Mouse (Mus musculus): ENCODE data around the gene Ppp1r14a. TPM values are rescaled to one million over a fixed set of nuclear protein-coding genes. Genes with fewer than 3 reads are reported as not detected.

Gene Ppp1r14a
- total RNA-seq (2014; fragmentation: Nextera tagmentation) (not detected in 2 replicates), total RNA-seq (2017) (not detected in 2 replicates), polyA plus RNA-seq (2012) (0.23 and 0.28 TPM in 2 replicates)

DNA sequence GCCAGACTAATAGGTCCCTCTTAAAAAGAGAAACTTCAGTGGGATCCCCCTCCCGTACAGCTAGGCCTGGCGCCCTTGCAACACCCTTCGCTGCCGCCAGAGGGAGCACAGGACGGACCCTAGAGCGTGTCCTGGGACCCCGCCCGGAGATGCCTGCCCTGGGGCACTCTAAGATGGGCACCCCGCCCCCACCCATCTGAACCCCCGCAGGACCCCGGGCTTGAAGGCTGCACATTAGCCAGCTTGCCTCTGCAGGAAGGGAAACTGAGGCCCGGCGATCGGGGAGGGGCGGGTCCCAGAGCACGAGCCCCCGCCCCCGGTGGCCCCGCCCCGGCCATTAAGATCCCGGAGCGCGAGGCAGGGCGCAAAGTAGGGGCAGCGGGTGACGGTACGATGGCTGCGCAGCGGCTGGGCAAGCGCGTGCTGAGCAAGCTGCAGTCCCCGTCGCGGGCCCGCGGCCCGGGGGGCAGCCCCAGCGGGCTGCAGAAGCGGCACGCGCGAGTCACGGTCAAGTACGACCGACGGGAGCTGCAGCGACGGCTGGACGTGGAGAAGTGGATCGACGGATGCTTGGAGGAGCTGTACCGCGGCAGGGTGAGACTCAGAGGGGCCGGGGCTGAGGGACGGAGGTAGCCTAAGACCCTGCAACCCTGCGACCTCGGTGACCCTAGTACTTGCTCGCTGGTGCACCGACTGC lies at the start of gene Ppp1r14a:
Gene Ppp1r14a (plus strand): TSS at position 367 of the 697 bp plus-strand sequence.
- Histone ChIP-seq H3K27me3 (ENCODE audit: insufficient read depth, low read length) (peaks cover 39% of the 10 kb centered on the region), H3K4me1 (ENCODE audit: insufficient read depth, low read depth, low read length) (peaks cover 38% of the 10 kb centered on the region), H3K36me3 (replicated peaks) (no peaks in the 10 kb centered on the region), H3K4me3 (ENCODE audit: low read depth, low read length) (peak within 1 kb of the TSS; percentile 67; the same call in 1 of the 2 replicates), H3K9me3 (replicated peaks) (no peaks in the 10 kb centered on the region)
- ATAC-seq (ENCODE audit: extremely low read depth, insufficient number of reproducible peaks, low FRiP score, poor library complexity, severe bottlenecking) (no peak), DNase-seq (ENCODE audit: low spot score) (no peak)
- TF ChIP-seq GATA2 (IDR thresholded peaks at IDR 0.05; ENCODE audit: borderline replicate concordance, low read depth, low read length), result no peak
- TF ChIP-seq CTCF (IDR thresholded peaks at IDR 0.05; ENCODE audit: low read depth, low read length), result peak; percentile 86

- DNase-seq (ENCODE audit: low spot score), result peak; percentile 47
- no peak overlapping the region for H3K4me3 ChIP-seq (ENCODE audit: low read depth, low read length)
- TF ChIP-seq POLR2AphosphoS5 (IDR thresholded peaks at IDR 0.05; ENCODE audit: insufficient replicate concordance, low read depth, low read length) (no peak), GATA1 (IDR thresholded peaks at IDR 0.05; ENCODE audit: borderline replicate concordance, low read length) (no peak), CTCF (IDR thresholded peaks at IDR 0.05; ENCODE audit: low read depth, low read length) (peak; percentile 58), GATA2 (IDR thresholded peaks at IDR 0.05; ENCODE audit: borderline replicate concordance, low read depth, low read length) (no peak), TAL1 (conservative IDR thresholded peaks at IDR 0.05; ENCODE audit: low read depth, low read length) (no peak)
- no peaks in the 10 kb centered on the region for H3K27me3 ChIP-seq (ENCODE audit: insufficient read depth, low read length)
- H3K36me3 ChIP-seq (replicated peaks), result peaks cover 93% of the 10 kb centered on the region
- H3K9me3 ChIP-seq (replicated peaks), result no peaks in the 10 kb centered on the region
- no peak for ATAC-seq (ENCODE audit: extremely low read depth, insufficient number of reproducible peaks, low FRiP score, poor library complexity, severe bottlenecking)
- peaks cover 51% of the 10 kb centered on the region for H3K4me1 ChIP-seq (ENCODE audit: insufficient read depth, low read depth, low read length)
These were observed 44.2 kb upstream of the Ppp1r14a start for GRCm38 (mm10) chr7:29244732-29245416.

DNA sequence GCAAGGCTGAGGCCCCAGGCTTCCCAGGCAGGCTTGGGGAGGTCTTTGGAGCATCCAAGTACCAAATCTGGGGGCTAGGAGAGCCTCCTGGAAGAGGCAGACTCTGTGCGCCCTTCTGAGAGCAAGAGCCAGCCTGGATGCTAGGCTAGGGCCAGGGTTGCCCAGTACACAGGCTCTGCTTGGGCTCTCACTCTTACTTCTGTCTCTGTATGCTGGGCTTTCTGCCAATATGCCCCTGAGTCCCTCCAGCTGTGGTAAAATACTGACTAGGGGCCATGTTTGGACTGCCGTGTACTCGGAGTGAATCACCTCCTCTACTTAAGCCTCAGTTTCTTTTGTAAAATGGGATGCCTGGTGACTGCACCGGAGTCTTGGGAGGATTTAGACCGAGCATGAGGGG lies 43.1 kb upstream of the Ppp1r14a start:
- Histone ChIP-seq H3K36me3 (replicated peaks) (peaks cover 82% of the 10 kb centered on the region), H3K4me3 (ENCODE audit: low read depth, low read length) (no peak overlapping the region), H3K27me3 (ENCODE audit: insufficient read depth, low read length) (no peaks in the 10 kb centered on the region), H3K4me1 (ENCODE audit: insufficient read depth, low read depth, low read length) (peaks cover 41% of the 10 kb centered on the region), H3K9me3 (replicated peaks) (no peaks in the 10 kb centered on the region)
- no peak for DNase-seq (ENCODE audit: low spot score)
- no peak for ATAC-seq (ENCODE audit: extremely low read depth, insufficient number of reproducible peaks, low FRiP score, poor library complexity, severe bottlenecking)
- TF ChIP-seq TAL1 (conservative IDR thresholded peaks at IDR 0.05; ENCODE audit: low read depth, low read length), result no peak
- no peak for TF ChIP-seq GATA1 (IDR thresholded peaks at IDR 0.05; ENCODE audit: borderline replicate concordance, low read length)
- TF ChIP-seq POLR2AphosphoS5 (IDR thresholded peaks at IDR 0.05; ENCODE audit: insufficient replicate concordance, low read depth, low read length), result no peak
- TF ChIP-seq GATA2 (IDR thresholded peaks at IDR 0.05; ENCODE audit: borderline replicate concordance, low read depth, low read length), result no peak
- TF ChIP-seq CTCF (IDR thresholded peaks at IDR 0.05; ENCODE audit: low read depth, low read length), result no peak

DNA sequence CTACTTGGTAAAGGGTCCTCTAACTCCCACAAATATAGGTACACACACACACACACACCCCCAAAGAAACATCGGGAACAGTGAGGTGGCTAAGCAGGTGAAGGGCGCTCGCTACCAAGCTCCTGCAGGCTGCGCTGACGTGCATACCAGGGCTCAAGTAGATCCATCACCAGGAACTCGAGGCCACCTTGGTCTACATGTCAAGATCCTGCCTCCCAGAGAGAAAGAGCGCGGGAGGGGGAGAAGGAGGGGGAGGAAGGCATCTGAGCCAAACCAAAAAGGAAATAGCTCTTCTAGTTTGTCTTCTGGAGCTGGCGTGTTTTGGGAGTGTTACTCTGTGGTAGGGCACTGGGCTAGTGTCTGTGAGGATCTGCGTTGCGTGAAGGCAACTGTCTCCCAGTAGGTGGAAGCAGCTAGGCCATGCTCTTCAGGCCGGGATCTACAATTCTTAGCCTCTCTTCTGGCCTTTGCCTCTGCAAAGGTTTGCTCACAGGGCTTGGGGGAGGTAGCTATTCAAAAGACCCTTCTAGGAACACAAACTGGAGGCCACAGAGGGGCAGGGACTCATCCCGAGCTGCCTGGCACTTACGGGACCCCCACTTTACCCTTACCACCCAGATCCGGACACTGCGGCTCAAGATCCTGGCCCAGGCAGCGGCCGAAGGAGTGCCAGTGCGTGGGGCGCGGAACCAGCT lies 42.3 kb upstream of the Ppp1r14a start:
- Histone ChIP-seq H3K4me3 (ENCODE audit: low read depth, low read length) (peak overlapping the region; percentile 23; the same call in 1 of the 2 replicates), H3K27me3 (ENCODE audit: insufficient read depth, low read length) (no peaks in the 10 kb centered on the region), H3K9me3 (replicated peaks) (no peaks in the 10 kb centered on the region), H3K4me1 (ENCODE audit: insufficient read depth, low read depth, low read length) (peaks cover 41% of the 10 kb centered on the region), H3K36me3 (replicated peaks) (peaks cover 75% of the 10 kb centered on the region)
- DNase-seq (ENCODE audit: low spot score) (no peak), ATAC-seq (ENCODE audit: extremely low read depth, insufficient number of reproducible peaks, low FRiP score, poor library complexity, severe bottlenecking) (no peak)
- TF ChIP-seq POLR2AphosphoS5 (IDR thresholded peaks at IDR 0.05; ENCODE audit: insufficient replicate concordance, low read depth, low read length) (no peak), GATA1 (IDR thresholded peaks at IDR 0.05; ENCODE audit: borderline replicate concordance, low read length) (no peak), GATA2 (IDR thresholded peaks at IDR 0.05; ENCODE audit: borderline replicate concordance, low read depth, low read length) (no peak), CTCF (IDR thresholded peaks at IDR 0.05; ENCODE audit: low read depth, low read length) (no peak), TAL1 (conservative IDR thresholded peaks at IDR 0.05; ENCODE audit: low read depth, low read length) (no peak)

- Histone ChIP-seq H3K9me3 (replicated peaks) (no peaks in the 10 kb centered on the region), H3K4me3 (ENCODE audit: low read depth, low read length) (peak overlapping the region; percentile 23; the same call in 1 of the 2 replicates), H3K36me3 (replicated peaks) (peaks cover 71% of the 10 kb centered on the region), H3K27me3 (ENCODE audit: insufficient read depth, low read length) (no peaks in the 10 kb centered on the region), H3K4me1 (ENCODE audit: insufficient read depth, low read depth, low read length) (peaks cover 38% of the 10 kb centered on the region)
- TF ChIP-seq CTCF (IDR thresholded peaks at IDR 0.05; ENCODE audit: low read depth, low read length) (peak; percentile 84), GATA1 (IDR thresholded peaks at IDR 0.05; ENCODE audit: borderline replicate concordance, low read length) (no peak)
- ATAC-seq (ENCODE audit: extremely low read depth, insufficient number of reproducible peaks, low FRiP score, poor library complexity, severe bottlenecking) (no peak), DNase-seq (ENCODE audit: low spot score) (peak; percentile 55)
These were observed 41.8 kb upstream of the Ppp1r14a start for GRCm38 (mm10) chr7:29247314-29247700.

- Histone ChIP-seq H3K36me3 (replicated peaks) (peaks cover 68% of the 10 kb centered on the region), H3K4me1 (ENCODE audit: insufficient read depth, low read depth, low read length) (peaks cover 37% of the 10 kb centered on the region), H3K27me3 (ENCODE audit: insufficient read depth, low read length) (no peaks in the 10 kb centered on the region), H3K9me3 (replicated peaks) (no peaks in the 10 kb centered on the region), H3K4me3 (ENCODE audit: low read depth, low read length) (no peak overlapping the region)
- ATAC-seq (ENCODE audit: extremely low read depth, insufficient number of reproducible peaks, low FRiP score, poor library complexity, severe bottlenecking) (no peak), DNase-seq (ENCODE audit: low spot score) (no peak)
- TF ChIP-seq GATA2 (IDR thresholded peaks at IDR 0.05; ENCODE audit: borderline replicate concordance, low read depth, low read length) (no peak), TAL1 (conservative IDR thresholded peaks at IDR 0.05; ENCODE audit: low read depth, low read length) (no peak), POLR2AphosphoS5 (IDR thresholded peaks at IDR 0.05; ENCODE audit: insufficient replicate concordance, low read depth, low read length) (no peak), GATA1 (IDR thresholded peaks at IDR 0.05; ENCODE audit: borderline replicate concordance, low read length) (no peak), CTCF (IDR thresholded peaks at IDR 0.05; ENCODE audit: low read depth, low read length) (no peak)
These were observed 41.4 kb upstream of the Ppp1r14a start for GRCm38 (mm10) chr7:29247706-29248105.
